Mouse (Mus musculus): Measurements from ENCODE around the gene Rfxank.
A peak's percentile ranks its signal among the peaks of the same experiment; 100 is the strongest.

Gene Rfxank

GRCm38 (mm10) chr8:70139026-70139857 lies at the start of gene Rfxank, which contains the start of the genes Borcs8 and Mef2b:
Rfxank (minus strand) TSS chr8:70139154.
Borcs8 (plus strand) TSS chr8:70139499.
Mef2b (plus strand) TSS chr8:70139711.
- peak; percentile 99 for DNase-seq

GRCm38 (mm10) chr8:70188707-70189106 lies 49.8 kb upstream of the Rfxank start:
- DNase-seq = no peak

GRCm38 (mm10) chr8:70183194-70183593 lies 44.2 kb upstream of the Rfxank start:
- DNase-seq = no peak

GRCm38 (mm10) chr8:70181903-70182252 lies 42.9 kb upstream of the Rfxank start:
- DNase-seq = no peak

GRCm38 (mm10) chr8:70181212-70181902 lies 42.4 kb upstream of the Rfxank start:
- no peak for DNase-seq

GRCm38 (mm10) chr8:70179082-70179481 lies 40.1 kb upstream of the Rfxank start:
- DNase-seq = no peak

- no peak for DNase-seq
Measured at GRCm38 (mm10) chr8:70178231-70178630, 39.3 kb upstream of the Rfxank start.

- DNase-seq = no peak
Measured at GRCm38 (mm10) chr8:70174079-70174478, 35.1 kb upstream of the Rfxank start.

- DNase-seq = no peak
Measured at GRCm38 (mm10) chr8:70173320-70173719, 34.4 kb upstream of the Rfxank start.

- peak; percentile 91 to 95 for DNase-seq
Measured at GRCm38 (mm10) chr8:70172043-70172681, 33.2 kb upstream of the Rfxank start, which contains the start of gene Tmem161a. Tmem161a (plus strand) TSS chr8:70172356.

GRCm38 (mm10) chr8:70171240-70171639 lies 32.3 kb upstream of the Rfxank start:
- no peak for DNase-seq

GRCm38 (mm10) chr8:70170748-70171147 lies 31.8 kb upstream of the Rfxank start:
- DNase-seq = no peak

GRCm38 (mm10) chr8:70170116-70170515 lies 31.2 kb upstream of the Rfxank start:
- DNase-seq = no peak

GRCm38 (mm10) chr8:70166504-70167110 lies 27.7 kb upstream of the Rfxank start:
- DNase-seq = peak; percentile 66 to 79

- DNase-seq = no peak
Measured at GRCm38 (mm10) chr8:70163316-70163715, 24.4 kb upstream of the Rfxank start.

GRCm38 (mm10) chr8:70160015-70160414 lies 21.1 kb upstream of the Rfxank start:
- no peak for DNase-seq

GRCm38 (mm10) chr8:70159211-70159610 lies 20.3 kb upstream of the Rfxank start:
- DNase-seq = no peak

- DNase-seq = peak; percentile 34 to 58
Measured at GRCm38 (mm10) chr8:70158069-70158853, 19.3 kb upstream of the Rfxank start.

- no peak for DNase-seq
Measured at GRCm38 (mm10) chr8:70157240-70157800, 18.4 kb upstream of the Rfxank start.

GRCm38 (mm10) chr8:70152537-70153257 lies 13.7 kb upstream of the Rfxank start:
- DNase-seq = peak in 1 of 2 experiments; percentile 56

- no peak for DNase-seq
Measured at GRCm38 (mm10) chr8:70150158-70150557, 11.2 kb upstream of the Rfxank start.

Measured in cerebellum, adult 18-20 months (tissue).